Mouse (Mus musculus): ENCODE results near the gene Gid4.

GRCm38 (mm10) chr11:60469039-60469438 lies 52.1 kb downstream of the Gid4 start, which contains the start of gene Myo15:
- TF ChIP-seq HCFC1 (IDR thresholded peaks at IDR 0.05; ENCODE audit: borderline replicate concordance, insufficient read depth, low read length) = no peak
- no peak for TF ChIP-seq ZC3H11A (IDR thresholded peaks at IDR 0.05; ENCODE audit: borderline replicate concordance, low read depth, low read length)

Data from ES-E14 (cell line).